15 mouse cellular contexts compared by ENCODE assay signal in the genomic region with DNA sequence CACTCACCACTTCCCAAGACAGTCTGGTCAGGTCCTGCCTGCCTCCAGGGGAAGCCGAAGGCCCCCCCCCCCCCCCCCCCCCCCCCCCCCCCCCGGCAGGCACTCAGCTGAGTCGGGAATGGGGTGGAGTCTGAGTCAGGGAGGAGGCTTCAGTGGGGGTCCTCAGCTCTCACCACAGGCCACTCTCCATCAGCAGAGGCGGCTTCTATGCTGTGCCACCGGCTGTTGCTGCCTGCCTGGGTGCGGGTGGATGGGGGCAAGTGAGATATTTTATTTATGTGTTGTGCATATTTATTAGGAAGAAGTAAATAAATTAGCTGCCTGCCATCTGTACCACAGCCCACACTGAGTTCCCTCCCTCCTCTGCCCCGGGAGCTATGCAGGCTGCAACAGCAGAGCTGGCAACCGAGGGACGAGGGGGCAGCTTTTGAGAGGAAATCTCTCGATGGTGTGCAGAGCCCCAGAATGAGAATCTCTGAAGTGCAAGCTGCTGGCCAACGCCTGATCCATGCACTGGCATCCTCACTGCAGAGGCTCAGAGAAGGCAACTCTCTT. TPM values are rescaled to one million over a fixed set of nuclear protein-coding genes. Genes with fewer than 3 reads are reported as not detected.
DNase-seq lines count a peak whose midpoint lies in the region; ATAC-seq and TF ChIP-seq lines count a peak whose summit lies in the region.
"Had no signal": no experiment of that assay in that cellular context is flagged by ENCODE, and none has a peak within 500 bp of the region (broad histone marks: within the 10 kb centered on the region; RNA-seq: fewer than 3 reads in every experiment).

A gene (minus strand): TSS at position 235 of the 555 bp plus-strand sequence.

- TF ChIP-seq CTCF in left cerebral cortex, adult 2 months (IDR thresholded peaks at IDR 0.05), result no peak

- peak in 1 of 2 experiments; percentile 47 for DNase-seq in frontal cortex, adult 2 months (ENCODE audit: extremely low spot score in 1 of 2, low spot score in 1 of 2)
- no peak for DNase-seq in frontal cortex, postnatal 10 days (ENCODE audit: low spot score in 2 of 2)
- DNase-seq in right cerebral cortex, adult 2 months (ENCODE audit: low spot score in 2 of 2), result peak; percentile 50 to 61
- DNase-seq in right cerebral cortex, postnatal 25 days, result no peak
- peak in 1 of 2 experiments; percentile 42 for DNase-seq in left cerebral cortex, adult 2 months (ENCODE audit: extremely low spot score in 1 of 2, low spot score in 2 of 2)
- DNase-seq in retina, embryonic 14.5 days (ENCODE audit: low spot score), result no peak
- no peak for DNase-seq in gastrocnemius, postnatal 36 days
- DNase-seq: heart, postnatal 36 days; lung, postnatal 4 days had no signal

- no peak within 1 kb of the TSS for H3K27ac ChIP-seq in left cerebral cortex, adult 2 months
- H3K27ac ChIP-seq: embryonic facial prominence, embryonic 10.5 days; kidney, postnatal 0 days; stomach, embryonic 15.5 days had no signal

- intact Hi-C loops in left cerebral cortex, adult 2 months (cut with DNase I), result no loop called here
- intact Hi-C loops in gastrocnemius, postnatal 36 days (cut with DNase I), result no loop called here

- ATAC-seq in megakaryocyte-erythroid progenitor cell, adult 5-6 weeks (replicated peaks; ENCODE audit: low FRiP score, low TSS enrichment, poor library complexity, severe bottlenecking), result no peak
- ATAC-seq: CD4-positive, CD25-positive, alpha-beta regulatory T cell, adult 4 months had no signal

- no peak within 1 kb of the TSS for H3K4me3 ChIP-seq in left cerebral cortex, adult 2 months
- H3K4me3 ChIP-seq: embryonic facial prominence, embryonic 10.5 days; stomach, embryonic 15.5 days had no signal

RNA-seq across cellular contexts. Expression of the gene that starts here (rescaled TPM):
- 48.2 and 50.4 TPM in 2 replicates for polyA plus RNA-seq in frontal cortex, adult 2 months (2012; rRNA removed)
- 10 to 100 TPM; 16.2 to 17.3 TPM for total RNA-seq in left cerebral cortex, adult 2 months (2021)
- 1 to 10 TPM; 2.4 to 3.3 TPM for total RNA-seq in gastrocnemius, postnatal 36 days (2021)
- not detected in 2 replicates for total RNA-seq in megakaryocyte-erythroid progenitor cell, adult 5-6 weeks (2014; fragmentation: Nextera tagmentation)
- total RNA-seq in megakaryocyte-erythroid progenitor cell, adult 5-6 weeks (2017), result 0.08 TPM in 1 of 2 replicates, not detected in the other
- total RNA-seq: liver, adult 2 months had no signal

Comparison
In these comparisons a context has a peak if more than half of its experiments do, and no peak if none do; other contexts are left out.
1. RNA of the gene that starts here (total RNA-seq): 16.2 to 17.3 TPM in left cerebral cortex, adult 2 months; 2.4 to 3.3 TPM in gastrocnemius, postnatal 36 days and 0.08 TPM in megakaryocyte-erythroid progenitor cell, adult 5-6 weeks; every median in the first group is over 4 times any median in the second.
2. DNase-seq: peak in right cerebral cortex, adult 2 months (2 of 2); none in frontal cortex, postnatal 10 days (0 of 2), right cerebral cortex, postnatal 25 days (single experiment), retina, embryonic 14.5 days (single experiment) and gastrocnemius, postnatal 36 days (0 of 2).